Mouse (Mus musculus) neural tube, embryonic 14.5 days (tissue): Measurements from ENCODE around the gene Tlx3. TPM values are rescaled to one million over a fixed set of nuclear protein-coding genes. Genes with fewer than 3 reads are reported as not detected.

ENCODE experiments used
- ATAC-seq: fragments of 200-750 bp; cut with Nextera tagmentation; 2 replicates; pipeline ENCODE4 v1.8.0; 2017; ENCODE audit warnings: low read depth, mild to moderate bottlenecking, moderate TSS enrichment, moderate library complexity
- H3K27ac ChIP-seq: fragments of 300-500 bp; sonication (generic); 2 replicates; pipeline ENCODE4 v1.5.1; 2014; ENCODE audit warnings: low read depth, mild to moderate bottlenecking, control low read depth, low read length, moderate library complexity, mixed read lengths
- H3K27me3 ChIP-seq: fragments of 300-500 bp; sonication (generic); 2 replicates; pipeline ENCODE4 v1.6.1; 2014; ENCODE audit warnings: low read length; ENCODE audit not compliant: control insufficient read depth, insufficient read depth
- H3K36me3 ChIP-seq: fragments of 300-500 bp; sonication (generic); 2 replicates; pipeline ENCODE4 v1.6.1; 2014; ENCODE audit warnings: low read length, mixed read lengths; ENCODE audit not compliant: control insufficient read depth, insufficient read depth
- H3K4me1 ChIP-seq: fragments of 300-500 bp; sonication (generic); 2 replicates; pipeline ENCODE4 v1.6.1; 2014; ENCODE audit warnings: low read length; ENCODE audit not compliant: control insufficient read depth, insufficient read depth
- H3K4me2 ChIP-seq: fragments of 300-500 bp; sonication (generic); 2 replicates; pipeline ENCODE4 v1.6.1; 2014; ENCODE audit warnings: mild to moderate bottlenecking, low read depth, low read length, control low read depth
- H3K4me3 ChIP-seq: fragments of 300-500 bp; sonication (generic); 2 replicates; pipeline ENCODE4 v1.5.1; 2014; ENCODE audit warnings: low read depth, low read length, control low read depth, mixed read lengths
- H3K9ac ChIP-seq: fragments of 300-500 bp; sonication (generic); replicated peaks from 2 replicates; pipeline ENCODE4 v1.6.1; 2014; ENCODE audit warnings: low read depth, mild to moderate bottlenecking, control low read depth, low read length, mixed read lengths
- H3K9me3 ChIP-seq: fragments of 300-500 bp; sonication (generic); 2 replicates; pipeline ENCODE4 v1.6.1; 2016; ENCODE audit warnings: low read length; ENCODE audit not compliant: control insufficient read depth
- WGBS: fragments of 180-500 bp; shearing (Covaris S2); extraction: QIAGEN DNeasy Blood & Tissue Kit; methylation state at CpG from one replicate; pipeline ENCODE4 v1.1.7; 2014; 5-methylcytosine and 5-hydroxymethylcytosine counted together
- polyA plus RNA-seq: library from polyadenylated mRNA; unstranded; fragments of >200 nt; fragmentation: Nextera tagmentation; extraction: Ambion mirVana; gene quantifications from 2 replicates; pipeline ENCODE4 v1.2.1, GENCODE M21; 2014

Tlx3 gene
- polyA plus RNA-seq, 1 experiment from 2014 or later = 32.9 TPM

DNA sequence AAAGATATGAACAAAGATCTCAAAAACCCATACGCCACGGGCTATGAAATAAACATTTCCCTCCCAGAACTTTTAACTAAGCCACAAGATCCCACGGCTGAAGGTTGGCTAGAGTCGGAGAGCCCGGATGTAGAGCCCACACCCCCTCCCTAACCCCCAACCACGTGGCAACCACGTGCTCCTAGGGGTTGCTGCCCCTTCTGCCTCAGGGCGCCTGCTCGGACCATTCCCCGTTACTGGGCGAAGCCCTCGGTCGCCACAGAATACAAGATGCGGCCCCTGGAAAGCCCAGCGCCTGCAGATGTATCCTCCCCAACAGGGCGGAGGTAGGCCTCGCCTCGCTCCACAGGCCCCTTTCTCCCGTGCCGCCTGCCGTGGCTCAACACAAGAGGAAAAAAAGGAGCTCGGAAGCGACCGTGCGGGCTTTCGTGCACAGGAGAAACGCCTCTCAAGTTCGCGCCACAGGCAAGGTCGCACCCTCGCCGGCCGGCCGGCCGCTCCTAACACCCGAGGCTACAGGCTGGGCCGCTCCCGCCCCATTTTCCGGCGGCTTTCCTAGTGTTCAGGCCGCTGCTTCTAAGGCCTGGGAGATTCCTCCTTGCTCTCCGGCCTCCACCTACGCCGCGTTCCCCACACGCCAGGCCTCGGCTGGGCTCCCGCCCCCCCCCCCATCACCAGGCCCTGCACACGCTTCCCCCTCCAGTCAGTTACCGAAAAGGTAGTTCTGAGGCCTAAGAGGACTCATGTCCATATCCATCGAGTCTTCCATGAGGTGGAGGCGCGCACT is 41.0 kb downstream of the Tlx3 start:
- peak overlapping the region; percentile 90 for H3K9ac ChIP-seq
- ATAC-seq = peak; percentile 69
- peak overlapping the region; percentile 98 for H3K27ac ChIP-seq
- WGBS = 2% methylated on average over 52 of the region's 53 CpGs
- peaks cover 10% of the 10 kb centered on the region for H3K4me1 ChIP-seq
- H3K4me2 ChIP-seq = peak overlapping the region; percentile 98
- peaks cover 31% of the 10 kb centered on the region for H3K36me3 ChIP-seq
- H3K27me3 ChIP-seq = no peaks in the 10 kb centered on the region
- H3K4me3 ChIP-seq = peak overlapping the region; percentile 82
- no peaks in the 10 kb centered on the region for H3K9me3 ChIP-seq

GRCm38 (mm10) chr11:33159741-33160140 is 43.6 kb downstream of the Tlx3 start:
- 95% methylated on average over 3 of the region's 3 CpGs for WGBS
- no peak overlapping the region for H3K27ac ChIP-seq
- H3K27me3 ChIP-seq = no peaks in the 10 kb centered on the region
- H3K4me1 ChIP-seq = peaks cover 10% of the 10 kb centered on the region
- no peak for ATAC-seq
- peaks cover 44% of the 10 kb centered on the region for H3K36me3 ChIP-seq
- H3K4me3 ChIP-seq = no peak overlapping the region
- H3K9ac ChIP-seq = no peak overlapping the region
- H3K4me2 ChIP-seq = no peak overlapping the region
- no peaks in the 10 kb centered on the region for H3K9me3 ChIP-seq

GRCm38 (mm10) chr11:33157453-33158196 is 45.8 kb downstream of the Tlx3 start:
- H3K9me3 ChIP-seq = no peaks in the 10 kb centered on the region
- ATAC-seq = no peak
- H3K4me3 ChIP-seq = no peak overlapping the region
- H3K4me1 ChIP-seq = peaks cover 10% of the 10 kb centered on the region
- WGBS = 78% methylated on average over 2 of the region's 2 CpGs
- H3K27me3 ChIP-seq = no peaks in the 10 kb centered on the region
- H3K36me3 ChIP-seq = peaks cover 61% of the 10 kb centered on the region
- H3K4me2 ChIP-seq = no peak overlapping the region
- no peak overlapping the region for H3K9ac ChIP-seq
- no peak overlapping the region for H3K27ac ChIP-seq

DNA sequence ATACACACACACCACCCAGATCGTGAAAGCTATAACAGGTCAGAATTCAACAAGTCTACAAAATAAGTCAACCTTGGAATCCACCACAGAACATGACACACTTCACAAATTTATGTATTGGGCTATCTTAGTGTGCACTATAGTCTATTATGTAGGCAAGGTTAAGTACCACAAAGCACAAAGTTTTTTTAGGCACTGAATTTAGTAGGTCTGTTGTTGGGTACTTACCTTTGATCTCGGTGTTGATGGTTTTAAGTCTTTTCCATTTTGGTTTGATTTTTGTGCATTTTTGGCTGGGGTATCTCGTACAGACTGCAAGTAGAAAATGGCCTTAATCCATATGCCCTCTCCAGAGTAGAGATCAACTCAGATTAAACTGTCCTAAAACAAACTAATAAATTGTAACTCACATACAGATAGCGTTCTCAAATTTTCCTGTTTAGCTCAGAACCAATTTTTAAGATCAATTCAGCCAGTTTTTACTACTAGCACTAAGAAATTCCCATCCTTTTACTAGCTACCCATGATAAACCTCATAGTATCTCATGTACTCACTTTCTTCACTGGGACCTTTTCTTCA is 46.9 kb downstream of the Tlx3 start:
- no peak overlapping the region for H3K4me2 ChIP-seq
- ATAC-seq = no peak
- no peaks in the 10 kb centered on the region for H3K27me3 ChIP-seq
- 88% methylated on average over 4 of the region's 4 CpGs for WGBS
- H3K36me3 ChIP-seq = peaks cover 68% of the 10 kb centered on the region
- H3K4me3 ChIP-seq = no peak overlapping the region
- no peaks in the 10 kb centered on the region for H3K9me3 ChIP-seq
- H3K27ac ChIP-seq = no peak overlapping the region
- H3K4me1 ChIP-seq = peaks cover 5% of the 10 kb centered on the region
- H3K9ac ChIP-seq = no peak overlapping the region

GRCm38 (mm10) chr11:33154459-33154858 is 48.9 kb downstream of the Tlx3 start:
- no peak overlapping the region for H3K4me2 ChIP-seq
- H3K36me3 ChIP-seq = peaks cover 70% of the 10 kb centered on the region
- no peak overlapping the region for H3K9ac ChIP-seq
- H3K9me3 ChIP-seq = no peaks in the 10 kb centered on the region
- H3K27ac ChIP-seq = no peak overlapping the region
- no peaks in the 10 kb centered on the region for H3K4me1 ChIP-seq
- no peaks in the 10 kb centered on the region for H3K27me3 ChIP-seq
- H3K4me3 ChIP-seq = no peak overlapping the region
- no peak for ATAC-seq
- WGBS = 91% methylated on average over 3 of the region's 3 CpGs

DNA sequence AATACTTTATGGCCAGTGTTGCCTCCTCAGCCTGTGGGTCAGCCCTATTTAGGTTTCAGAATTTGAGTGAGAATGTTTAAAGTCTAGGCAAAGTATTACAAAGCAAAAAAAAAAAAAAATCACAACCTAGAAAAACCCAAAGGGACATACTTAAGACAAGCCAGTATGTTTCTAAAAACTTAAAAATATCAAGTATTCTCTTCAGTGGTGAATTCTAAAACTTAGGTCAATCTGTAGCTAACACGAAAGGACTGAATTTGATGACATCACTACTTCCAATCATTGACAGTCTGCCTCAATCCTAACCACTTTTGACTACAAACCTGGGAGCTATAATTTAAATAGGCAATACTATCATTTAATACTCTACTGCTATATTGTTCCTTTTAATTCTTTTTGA is 50.4 kb downstream of the Tlx3 start:
- Histone ChIP-seq H3K4me3 (no peak overlapping the region), H3K9me3 (no peaks in the 10 kb centered on the region), H3K4me2 (no peak overlapping the region), H3K27me3 (no peaks in the 10 kb centered on the region), H3K36me3 (peaks cover 57% of the 10 kb centered on the region), H3K9ac (no peak overlapping the region), H3K27ac (no peak overlapping the region), H3K4me1 (no peaks in the 10 kb centered on the region)
- WGBS = 95% methylated on average over 1 of the region's 1 CpGs
- no peak for ATAC-seq

- ATAC-seq = no peak
- Histone ChIP-seq H3K4me3 (no peak overlapping the region), H3K4me1 (peaks cover 3% of the 10 kb centered on the region; the same call in 1 of the 2 replicates), H3K27me3 (no peaks in the 10 kb centered on the region), H3K9me3 (no peaks in the 10 kb centered on the region), H3K4me2 (no peak overlapping the region), H3K9ac (no peak overlapping the region), H3K36me3 (peaks cover 47% of the 10 kb centered on the region), H3K27ac (no peak overlapping the region)
- 77% methylated on average over 4 of the region's 4 CpGs for WGBS
Measured at GRCm38 (mm10) chr11:33151780-33152145, 51.6 kb downstream of the Tlx3 start.

DNA sequence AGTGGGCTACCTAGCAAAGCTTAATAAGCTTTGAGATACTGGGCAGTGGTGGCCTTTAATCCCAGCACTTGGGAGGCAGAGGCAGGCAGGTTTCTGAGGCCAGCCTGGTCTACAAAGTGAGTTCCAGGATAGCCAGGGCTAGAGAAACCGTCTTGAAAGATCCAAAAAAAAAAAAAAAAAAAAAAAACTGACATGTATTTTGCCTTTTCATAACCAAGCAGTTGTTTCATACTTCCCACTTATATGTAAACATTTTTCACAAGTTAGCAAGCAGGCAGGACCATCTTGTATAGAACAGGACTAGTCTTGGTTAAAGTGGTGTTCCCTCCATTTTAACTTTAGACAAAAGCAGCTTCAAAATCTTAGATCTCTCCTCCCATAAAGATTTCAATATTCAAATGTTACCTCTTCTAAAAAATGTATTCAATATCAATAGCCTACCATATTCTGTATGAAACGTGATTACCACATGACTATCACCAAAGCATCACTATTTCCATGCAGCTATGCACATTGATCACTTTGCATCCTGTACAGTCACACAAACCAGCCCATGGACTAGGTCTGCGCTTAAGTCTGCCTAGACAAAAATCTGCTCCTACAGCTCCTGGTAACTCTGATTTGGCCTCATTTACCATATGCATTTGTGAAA is 52.1 kb downstream of the Tlx3 start:
- no peaks in the 10 kb centered on the region for H3K27me3 ChIP-seq
- H3K4me2 ChIP-seq = no peak overlapping the region
- no peak overlapping the region for H3K27ac ChIP-seq
- peaks cover 6% of the 10 kb centered on the region; the same call in 1 of the 2 replicates for H3K4me1 ChIP-seq
- H3K4me3 ChIP-seq = no peak overlapping the region
- ATAC-seq = no peak
- no peaks in the 10 kb centered on the region for H3K9me3 ChIP-seq
- H3K36me3 ChIP-seq = peaks cover 42% of the 10 kb centered on the region
- H3K9ac ChIP-seq = no peak overlapping the region
- 70% methylated on average over 3 of the region's 3 CpGs for WGBS
